Mouse (Mus musculus): ENCODE measurements around the gene Ephb1. TPM values are rescaled to one million over a fixed set of nuclear protein-coding genes. Genes with fewer than 3 reads are reported as not detected.

Gene Ephb1
- polyA plus RNA-seq, 1 experiment from 2014 or later = 38.8 TPM

Small RNAs within 50 kb of the gene (microRNA-seq; reads per million reads assigned to microRNA genes)
- not detected for gene Mir7243

Other genes with a start within 250 kb of the Ephb1 start
- 0.70 and 1.5 TPM in 2 replicates for gene Ky, start 151.1 kb upstream of the Ephb1 start, polyA plus RNA-seq (2015; fragmentation: Nextera tagmentation; extraction: Ambion mirVana)